Mouse (Mus musculus) small intestine, adult 2 months (tissue): ENCODE measurements around the gene D330045A20Rik. TPM values are rescaled to one million over a fixed set of nuclear protein-coding genes. Genes with fewer than 3 reads are reported as not detected.

Experiments
- H3K27ac ChIP-seq: fragments of 200-500 bp; 2 replicates; pipeline ENCODE4 v1.5.1; 2012; ENCODE audit warnings: low read depth, low read length, control low read depth, inconsistent platforms; ENCODE audit not compliant: insufficient read depth
- H3K27me3 ChIP-seq: fragments of 200-500 bp; 2 replicates; pipeline ENCODE4 v1.6.1; 2012; ENCODE audit warnings: mild to moderate bottlenecking, moderate library complexity, low read length, inconsistent platforms; ENCODE audit not compliant: control insufficient read depth, insufficient read depth
- H3K36me3 ChIP-seq: fragments of 200-500 bp; 2 replicates; pipeline ENCODE4 v1.6.1; 2012; ENCODE audit warnings: mild to moderate bottlenecking, low read length, control low read depth, inconsistent platforms; ENCODE audit not compliant: control insufficient read depth, insufficient read depth
- H3K4me1 ChIP-seq: fragments of 200-500 bp; 2 replicates; pipeline ENCODE4 v1.6.1; 2012; ENCODE audit warnings: low read length, inconsistent platforms, mixed read lengths; ENCODE audit not compliant: control insufficient read depth, insufficient read depth, insufficient read length
- H3K4me3 ChIP-seq: fragments of 200-500 bp; 2 replicates; pipeline ENCODE4 v1.5.1; 2012; ENCODE audit warnings: low read depth, mild to moderate bottlenecking, control low read depth, inconsistent platforms, low read length, moderate library complexity
- CTCF ChIP-seq: fragments of 200-500 bp; IDR thresholded peaks from 2 replicates; pipeline ENCODE4 v1.5.1; 2012; ENCODE audit warnings: low read depth, mild to moderate bottlenecking, control low read depth, inconsistent platforms, low read length, moderate library complexity, mixed read lengths; ENCODE audit not compliant: insufficient replicate concordance, insufficient read length; ENCODE audit errors: extremely low read depth
- POLR2A ChIP-seq: fragments of 200-500 bp; IDR thresholded peaks from 2 replicates; pipeline ENCODE4 v1.6.1; 2012; ENCODE audit warnings: low read depth, mild to moderate bottlenecking, control low read depth, inconsistent platforms, low read length, moderate library complexity
- WGBS: fragments of 180-500 bp; shearing (Covaris S2); methylation state at CpG from one replicate; pipeline ENCODE4 v1.1.7; 2018; 5-methylcytosine and 5-hydroxymethylcytosine counted together
- polyA plus RNA-seq: library from polyadenylated mRNA; depleted of rRNA; stranded (reverse); fragments of >200 nt; gene quantifications from 2 replicates; pipeline ENCODE4 v1.2.3, GENCODE M21; 2012

The D330045A20Rik gene
- polyA plus RNA-seq, 1 experiment: 0.03 TPM

GRCm38 (mm10) chrX:139516156-139516555 is 36.0 kb downstream of the D330045A20Rik start:
- Histone ChIP-seq H3K27me3 (no peaks in the 10 kb centered on the region), H3K4me1 (no peaks in the 10 kb centered on the region), H3K4me3 (no peak overlapping the region), H3K27ac (no peak overlapping the region), H3K36me3 (no peaks in the 10 kb centered on the region)
- TF ChIP-seq CTCF: no peak
- no peak for TF ChIP-seq POLR2A
- 79% methylated on average over 2 of the region's 2 CpGs for WGBS

DNA sequence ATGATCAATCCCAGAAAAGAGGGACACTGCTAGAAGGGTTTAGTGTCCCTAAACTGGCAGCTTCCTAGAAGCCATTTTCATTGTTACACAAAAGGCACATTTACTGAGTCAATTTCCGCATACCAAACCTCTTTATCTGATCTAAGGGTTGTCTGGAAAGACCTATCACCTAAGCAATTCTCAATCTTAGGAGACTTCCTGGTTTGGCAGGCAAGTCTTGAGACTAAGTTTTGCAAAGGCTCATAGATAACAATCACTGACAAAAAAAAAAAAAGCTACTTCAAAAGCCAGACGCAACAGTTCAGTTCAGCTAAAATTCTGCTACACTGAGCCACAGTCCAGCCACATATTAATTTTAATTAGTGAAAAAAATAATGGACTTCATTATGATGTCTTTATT is 39.1 kb downstream of the D330045A20Rik start:
- Histone ChIP-seq H3K36me3 (no peaks in the 10 kb centered on the region), H3K4me3 (no peak overlapping the region), H3K27me3 (no peaks in the 10 kb centered on the region), H3K27ac (peak overlapping the region; percentile 73), H3K4me1 (no peaks in the 10 kb centered on the region)
- TF ChIP-seq POLR2A: no peak
- no peak for TF ChIP-seq CTCF
- WGBS: 41% methylated on average over 2 of the region's 2 CpGs

DNA sequence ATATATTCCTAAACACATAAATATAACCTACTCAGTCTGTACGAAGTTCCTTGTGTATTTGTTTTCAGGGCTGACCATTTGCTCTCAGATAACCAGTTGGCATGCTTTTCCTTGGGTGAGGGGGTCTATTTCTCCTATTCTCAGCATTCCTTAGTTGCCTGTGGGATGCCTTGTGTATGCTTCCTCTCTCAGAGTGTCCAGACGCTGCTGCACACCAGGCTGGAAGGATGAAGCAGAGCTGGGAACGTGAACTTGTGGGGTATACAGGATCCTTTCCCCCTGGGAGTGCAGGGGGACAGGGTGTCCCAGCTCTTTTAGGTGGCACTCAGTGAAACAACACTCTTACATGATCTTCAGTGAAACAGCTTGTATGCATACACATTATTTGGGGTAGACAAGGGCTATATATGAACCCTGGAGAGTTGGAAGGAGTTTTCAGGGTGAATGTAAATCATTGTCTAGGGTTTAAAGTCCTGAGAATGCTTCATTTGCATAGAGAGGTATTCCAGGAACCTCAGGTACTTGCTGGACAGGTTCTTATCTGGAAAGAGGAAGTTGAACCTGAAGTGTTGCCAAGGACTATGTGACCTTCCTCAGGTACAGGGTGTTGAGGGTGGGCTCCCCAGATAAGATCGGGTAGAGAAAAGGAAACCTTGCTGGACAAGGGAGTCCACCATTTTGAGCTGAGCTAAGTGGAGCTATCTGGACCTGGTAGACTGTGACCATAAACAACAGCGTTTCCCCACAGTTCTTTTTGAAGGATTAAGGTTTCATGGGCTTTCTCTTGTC is 44.3 kb downstream of the D330045A20Rik start:
- Histone ChIP-seq H3K4me1 (peaks cover 5% of the 10 kb centered on the region; the same call in 1 of the 2 replicates), H3K27me3 (no peaks in the 10 kb centered on the region), H3K27ac (peak overlapping the region; percentile 79), H3K36me3 (no peaks in the 10 kb centered on the region), H3K4me3 (no peak overlapping the region)
- TF ChIP-seq CTCF (no peak), POLR2A (no peak)
- WGBS: 33% methylated on average over 5 of the region's 5 CpGs

DNA sequence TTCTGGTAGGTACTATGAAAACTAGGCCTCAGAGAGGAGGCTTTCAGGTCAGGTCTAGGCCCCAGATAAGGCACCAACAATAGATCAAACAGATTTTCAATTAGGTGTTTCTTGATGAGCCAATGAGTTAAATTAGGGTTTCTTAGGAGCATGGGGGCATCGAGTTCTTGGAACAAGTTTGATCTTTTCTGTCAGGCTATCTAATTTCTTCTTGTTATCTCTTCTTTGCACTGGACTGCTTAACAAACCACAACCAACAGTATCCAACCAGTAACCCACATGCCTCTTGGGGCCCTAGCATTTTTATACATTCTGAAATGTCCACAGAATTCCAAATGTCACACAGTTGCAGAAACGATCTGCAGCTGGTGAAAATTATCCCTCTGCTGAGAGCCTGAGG is 45.6 kb downstream of the D330045A20Rik start:
- peaks cover 5% of the 10 kb centered on the region; the same call in 1 of the 2 replicates for H3K4me1 ChIP-seq
- no peak for TF ChIP-seq CTCF
- TF ChIP-seq POLR2A: no peak
- 89% methylated on average over 2 of the region's 2 CpGs for WGBS
- no peaks in the 10 kb centered on the region for H3K36me3 ChIP-seq
- H3K27me3 ChIP-seq: no peaks in the 10 kb centered on the region
- no peak overlapping the region for H3K4me3 ChIP-seq
- H3K27ac ChIP-seq: no peak overlapping the region

DNA sequence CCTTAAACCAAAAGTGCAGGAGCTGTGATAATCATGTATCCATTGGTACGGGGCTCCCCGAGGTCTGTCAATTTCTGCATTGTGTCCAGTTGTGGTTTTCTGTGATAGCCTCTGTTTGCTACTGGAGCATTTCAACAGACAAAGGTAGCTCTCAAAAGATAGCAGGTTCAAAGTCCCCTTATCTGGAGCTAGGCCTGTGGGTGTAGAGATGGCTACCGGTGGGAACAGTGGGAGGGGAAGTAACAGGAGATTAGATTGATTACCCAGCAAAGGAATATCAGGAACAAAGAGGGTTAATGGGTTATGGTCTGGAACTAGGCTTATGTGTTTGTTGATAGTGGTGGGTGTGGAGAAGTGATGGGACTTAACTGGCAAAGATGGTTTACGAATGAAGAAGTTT is 46.8 kb downstream of the D330045A20Rik start:
- 38% methylated on average over 4 of the region's 4 CpGs for WGBS
- H3K36me3 ChIP-seq: no peaks in the 10 kb centered on the region
- peak overlapping the region; percentile 35; the same call in 1 of the 2 replicates for H3K27ac ChIP-seq
- no peak overlapping the region for H3K4me3 ChIP-seq
- no peak for TF ChIP-seq CTCF
- TF ChIP-seq POLR2A: no peak
- peaks cover 5% of the 10 kb centered on the region; the same call in 1 of the 2 replicates for H3K4me1 ChIP-seq
- no peaks in the 10 kb centered on the region for H3K27me3 ChIP-seq

- H3K27ac ChIP-seq: no peak overlapping the region
- H3K4me1 ChIP-seq: peaks cover 5% of the 10 kb centered on the region; the same call in 1 of the 2 replicates
- H3K27me3 ChIP-seq: no peaks in the 10 kb centered on the region
- H3K36me3 ChIP-seq: no peaks in the 10 kb centered on the region
- no peak overlapping the region for H3K4me3 ChIP-seq
- no peak for TF ChIP-seq CTCF
- no peak for TF ChIP-seq POLR2A
These were observed 49.5 kb downstream of the D330045A20Rik start for GRCm38 (mm10) chrX:139529678-139530077.

DNA sequence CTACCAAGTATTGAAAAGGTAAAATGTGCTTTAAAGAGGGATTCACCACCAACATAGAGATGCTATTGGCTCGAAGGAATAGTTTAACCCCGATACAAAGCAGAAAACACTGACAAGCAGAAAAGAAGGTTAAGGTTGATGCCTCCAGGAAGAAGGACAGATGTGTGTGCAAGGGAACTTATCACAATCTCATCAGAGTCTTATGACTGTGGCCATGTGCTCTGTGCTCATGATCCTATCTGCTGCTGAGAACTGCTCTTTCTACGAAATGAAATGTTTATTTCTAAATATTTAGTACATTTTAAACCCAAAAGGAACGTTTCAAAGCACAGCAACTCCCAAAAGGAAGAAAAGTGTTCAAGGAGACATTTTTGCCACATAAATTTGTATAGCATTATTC is 52.1 kb downstream of the D330045A20Rik start:
- WGBS: 73% methylated on average over 4 of the region's 4 CpGs
- Histone ChIP-seq H3K4me3 (no peak overlapping the region), H3K36me3 (no peaks in the 10 kb centered on the region), H3K27me3 (no peaks in the 10 kb centered on the region), H3K4me1 (peaks cover 2% of the 10 kb centered on the region; the same call in 1 of the 2 replicates), H3K27ac (no peak overlapping the region)
- TF ChIP-seq CTCF (no peak), POLR2A (no peak)
